Mouse (Mus musculus) stomach, postnatal 0 days (tissue): ENCODE measurements around the gene Chrdl2.
"Not testable (repeated sequence)": the region's sequence is repeated elsewhere in the genome, so short reads cannot be mapped to it uniquely, and the experiment has no call there.

Experiments used
- CTCF ChIP-seq: IDR thresholded peaks from 2 replicates; pipeline ENCODE4 v1.5.1; 2016; ENCODE audit warnings: antibody characterized with exemption, low read depth, mild to moderate bottlenecking, moderate library complexity
- EP300 ChIP-seq: optimal IDR thresholded peaks from 2 replicates; pipeline ENCODE3; 2016; ENCODE audit warnings: antibody characterized with exemption

DNA sequence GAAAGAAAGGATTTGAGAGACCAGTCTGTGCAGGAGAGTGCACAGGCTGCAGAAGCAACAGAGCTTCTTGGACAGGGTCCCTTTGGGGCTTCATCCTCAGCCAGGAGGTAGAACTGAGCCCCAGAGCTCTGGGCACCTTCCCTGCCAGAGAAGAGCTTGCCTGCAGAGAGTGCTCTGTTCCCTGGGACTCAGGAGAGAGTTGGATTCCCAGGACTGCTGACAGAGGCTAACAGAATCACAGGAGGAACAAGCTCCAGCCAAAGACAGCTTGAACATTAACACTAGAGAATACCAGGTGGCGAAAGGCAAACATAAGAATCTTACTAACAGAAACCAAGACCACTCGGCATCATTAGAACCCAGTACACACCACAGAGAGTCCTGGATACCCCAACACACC lies 47.0 kb downstream of the Chrdl2 start:
- TF ChIP-seq CTCF, EP300: not testable (repeated sequence)
